Mouse (Mus musculus) mouse embryonic stem cell (cell line): ENCODE measurements around the gene Tnip1.

Experiments
- in situ Hi-C, 2 experiments: fragments of 300-500 bp; cut with MboI; formaldehyde crosslinking; loops; 1 replicate in 1 of 2; 3 replicates in 1 of 2; pipeline ENCODE4 v1.14.3; 2019 to 2020; ENCODE audit warnings: low sequenced_read_pairs in 2 of 2, low pct_unique_long_range_greater_than_20kb in 1 of 2, mixed read lengths in 1 of 2; ENCODE audit not compliant: unreplicated experiment in 1 of 2

The Tnip1 gene

DNA sequence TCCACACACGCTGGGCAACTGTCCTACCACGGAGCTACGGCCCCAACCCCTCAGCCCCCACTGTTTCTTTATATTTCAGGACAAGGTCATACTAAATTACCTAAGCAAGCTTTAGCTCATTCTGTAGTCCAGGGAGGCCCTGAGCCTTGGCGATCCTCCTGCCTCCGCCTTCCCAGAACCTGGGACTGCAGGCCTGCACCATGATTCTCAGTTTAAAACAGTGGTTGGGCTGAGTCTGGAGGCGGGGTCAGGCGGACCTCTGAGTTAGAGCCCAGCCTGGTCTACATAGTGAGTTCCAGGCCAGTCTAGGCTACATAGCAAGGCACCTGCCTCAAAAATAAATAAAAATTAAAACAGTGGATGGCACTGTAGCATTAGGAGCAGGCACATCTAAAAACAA lies 40.9 kb downstream of the Tnip1 start:
- in situ Hi-C loops, result no loop called here

DNA sequence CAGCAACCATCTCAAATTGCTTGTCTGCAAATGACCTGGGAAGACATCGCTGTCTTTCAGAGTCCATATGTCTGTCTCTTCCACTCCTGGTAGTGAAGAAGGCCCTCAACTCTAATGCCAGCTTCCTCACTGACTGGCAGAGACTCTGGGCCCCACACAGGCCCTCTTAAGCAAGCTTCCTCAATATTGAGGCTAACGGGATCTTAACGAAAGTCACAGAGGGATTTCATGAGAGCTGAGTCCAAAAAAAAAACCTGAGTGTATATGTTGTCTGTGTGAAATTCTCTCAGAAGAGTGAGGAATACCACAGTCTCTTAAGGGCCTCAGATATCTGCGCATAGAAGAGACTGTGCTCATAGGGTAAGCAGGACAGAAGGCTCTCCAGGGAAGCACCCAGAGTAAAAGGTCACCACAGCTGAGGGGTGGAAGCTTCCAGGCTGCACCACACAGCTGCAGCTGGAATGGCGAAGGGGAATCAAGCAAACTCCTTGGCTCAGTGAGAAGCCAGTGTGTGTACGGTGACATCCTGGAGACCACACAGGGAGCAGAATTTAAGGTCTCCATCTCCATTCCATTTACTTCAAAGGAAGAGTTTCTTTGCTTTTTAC lies 41.6 kb downstream of the Tnip1 start:
- in situ Hi-C loops, result no loop called here

DNA sequence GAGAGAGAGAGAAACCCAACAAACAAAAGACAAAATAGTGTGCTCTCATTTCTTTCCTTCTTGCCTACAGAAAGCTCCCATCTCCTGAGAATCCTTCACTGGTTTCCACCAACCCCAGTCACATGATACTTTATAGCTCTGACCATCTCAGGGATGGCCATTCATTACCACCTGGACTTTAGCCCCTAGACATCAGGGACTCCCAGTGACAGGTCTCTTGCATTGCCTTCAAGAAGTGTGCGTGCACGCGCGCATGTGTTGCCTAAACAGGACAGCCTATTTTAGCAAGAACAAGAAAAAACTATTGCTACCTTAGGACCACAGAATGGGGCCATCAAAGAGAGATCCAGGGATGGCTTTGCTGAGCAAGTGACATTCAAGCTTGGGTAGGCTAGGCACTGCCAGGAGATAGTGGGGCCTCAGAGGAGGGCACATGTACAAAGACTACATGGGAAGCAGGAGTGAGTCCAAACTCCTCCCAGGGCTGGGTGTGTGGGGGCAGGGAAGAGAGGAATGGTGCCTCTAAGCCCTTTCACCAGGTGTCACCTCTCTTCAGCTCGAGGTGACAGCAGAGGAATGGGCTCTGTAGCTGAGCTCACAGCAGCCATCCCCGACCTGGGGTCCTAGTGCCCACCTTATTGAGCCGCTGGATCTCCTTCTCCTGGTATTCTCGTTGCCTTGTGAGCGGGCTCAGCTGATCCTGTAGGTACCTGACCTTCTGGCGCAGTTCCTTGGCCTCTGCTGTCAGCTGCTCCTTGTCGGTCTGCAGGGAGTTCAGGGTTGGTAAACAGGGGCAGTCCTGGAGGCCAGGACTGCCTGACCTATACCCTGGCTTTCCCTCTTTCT lies 42.4 kb downstream of the Tnip1 start:
- in situ Hi-C loops, result no loop called here

GRCm38 (mm10) chr11:54918273-54918672 lies 44.4 kb downstream of the Tnip1 start:
- in situ Hi-C loops, result no loop called here

GRCm38 (mm10) chr11:54917461-54917860 lies 45.3 kb downstream of the Tnip1 start:
- in situ Hi-C loops, result no loop called here

GRCm38 (mm10) chr11:54913841-54914240 lies 48.9 kb downstream of the Tnip1 start:
- in situ Hi-C loops, result no loop called here

DNA sequence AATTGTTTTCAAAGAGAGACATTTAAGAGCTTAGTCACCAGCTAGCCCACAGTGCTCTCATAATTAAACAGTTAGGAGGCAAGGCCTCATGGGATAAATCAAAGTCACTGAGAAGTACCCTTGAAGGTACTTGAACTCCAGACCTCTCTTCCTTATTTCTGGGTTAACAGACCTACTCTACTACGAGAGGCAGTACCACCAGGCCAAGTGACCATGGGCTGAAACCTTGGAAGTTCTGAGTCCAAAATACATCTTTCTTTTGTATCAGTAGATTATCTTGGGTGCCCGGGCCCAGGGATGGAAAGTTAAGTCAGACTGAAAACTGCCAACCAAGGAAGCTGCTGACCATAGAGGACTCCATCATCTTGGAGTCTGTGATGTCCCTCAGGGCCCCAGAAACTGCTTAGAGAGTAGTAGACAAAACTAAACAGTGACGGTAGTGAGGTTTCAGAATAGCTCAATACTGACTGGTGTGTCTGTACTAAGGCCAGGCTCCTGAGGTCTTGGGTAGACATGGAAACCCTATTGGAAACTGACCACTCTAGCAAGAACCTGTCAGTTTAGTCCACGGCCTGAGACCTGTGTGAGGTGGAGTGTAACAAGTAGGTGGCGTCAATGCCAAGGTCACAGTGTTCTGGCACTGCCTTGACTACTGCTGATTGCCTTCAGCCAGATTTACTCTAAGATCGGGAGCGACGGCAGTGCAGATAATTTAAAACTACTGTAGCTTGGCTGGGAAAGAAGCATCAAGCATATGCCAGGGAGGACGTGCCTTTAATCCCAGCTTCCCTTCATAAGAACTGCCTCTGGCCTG lies 50.0 kb downstream of the Tnip1 start:
- in situ Hi-C loops, result no loop called here

DNA sequence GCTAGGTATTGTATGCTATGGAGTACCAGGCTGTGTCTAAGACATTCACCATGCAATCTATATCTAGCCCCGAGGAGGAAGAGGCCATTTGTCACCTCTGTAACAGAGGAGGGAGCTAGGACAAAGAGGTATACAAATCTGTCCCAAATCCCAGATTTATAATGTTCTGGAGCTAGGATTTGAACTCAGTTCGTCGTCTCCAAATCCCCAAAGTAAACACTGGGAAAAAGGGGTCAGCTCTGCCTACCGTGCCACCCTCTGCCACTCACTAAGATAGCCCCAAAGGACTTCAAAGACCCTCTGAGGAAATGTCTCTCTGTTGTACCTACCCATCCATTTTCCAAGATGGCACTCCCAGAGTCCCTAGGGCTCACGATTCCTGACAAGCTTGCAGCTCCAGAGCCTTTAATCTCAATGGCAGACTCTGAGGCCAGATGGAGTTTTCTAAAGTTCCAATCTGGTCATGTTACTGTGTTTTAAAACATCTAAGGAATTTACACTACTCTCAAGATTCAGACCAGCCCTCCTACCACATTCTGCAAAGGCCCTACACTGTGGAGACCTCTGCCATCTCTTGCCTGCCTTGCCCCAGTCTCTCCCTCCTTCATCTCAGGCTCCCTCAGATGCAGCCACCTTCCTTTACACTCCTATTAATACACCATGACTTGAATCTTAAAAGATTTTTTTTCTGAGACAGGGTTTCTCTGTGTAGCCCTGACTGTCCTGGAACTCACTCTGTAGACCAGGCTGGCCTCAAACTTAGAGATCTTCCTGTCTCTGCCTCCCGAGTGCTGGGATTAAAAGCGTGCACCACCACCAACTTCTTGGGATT lies 50.8 kb downstream of the Tnip1 start:
- in situ Hi-C loops, result no loop called here

DNA sequence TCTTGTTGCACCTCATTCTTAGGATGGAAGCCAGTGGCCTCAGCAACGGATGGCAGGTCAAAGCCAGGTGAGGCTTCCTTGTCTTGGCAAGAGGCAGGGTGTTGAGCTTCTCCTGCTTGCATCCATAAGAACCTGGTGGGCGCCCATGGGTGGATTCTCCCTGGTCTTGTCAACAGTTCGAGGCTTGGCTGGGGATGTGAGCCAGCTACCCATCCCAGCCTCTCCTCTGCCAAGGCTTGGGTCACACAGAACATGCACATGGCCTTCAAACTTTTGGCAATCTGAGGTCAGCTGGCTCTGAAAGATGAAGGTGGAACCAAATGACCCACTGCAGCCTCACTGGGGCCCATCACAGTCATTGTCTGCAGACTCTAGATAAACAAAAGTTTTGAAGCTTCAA lies 51.5 kb downstream of the Tnip1 start:
- in situ Hi-C loops, result no loop called here

DNA sequence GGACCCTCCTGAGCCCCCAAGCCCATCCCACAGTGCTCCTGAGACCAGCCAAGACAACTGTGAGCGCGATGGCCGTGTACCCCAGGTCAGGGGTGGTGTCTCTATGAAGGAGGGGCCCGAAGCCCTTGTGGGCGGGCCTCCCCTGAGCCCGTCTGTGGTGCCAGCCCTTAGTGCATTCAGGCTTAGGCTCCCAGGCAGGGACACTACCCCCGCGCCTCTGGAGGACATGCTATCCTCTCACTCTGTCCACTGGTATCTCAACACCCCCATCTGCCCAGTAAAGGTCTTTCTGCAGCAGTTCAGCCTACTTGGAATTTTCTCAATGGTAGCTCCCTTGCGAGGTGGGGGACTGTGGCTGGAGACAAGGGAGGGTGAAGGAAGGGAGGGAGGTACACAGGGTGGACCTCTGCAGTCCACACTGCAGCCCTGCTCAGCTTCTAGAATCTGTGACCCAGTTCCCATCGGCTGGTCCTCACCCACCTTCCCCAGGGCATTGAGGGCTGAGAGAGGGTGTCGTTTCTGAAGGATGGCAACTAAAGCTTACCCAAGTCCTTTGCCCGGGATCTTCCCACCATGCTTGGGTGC lies 52.5 kb downstream of the Tnip1 start:
- in situ Hi-C loops, result no loop called here

GRCm38 (mm10) chr11:54909273-54909672 lies 53.4 kb downstream of the Tnip1 start:
- in situ Hi-C loops, result no loop called here

- in situ Hi-C loops, result no loop called here
Measured at GRCm38 (mm10) chr11:54907259-54907658, 55.5 kb downstream of the Tnip1 start.

DNA sequence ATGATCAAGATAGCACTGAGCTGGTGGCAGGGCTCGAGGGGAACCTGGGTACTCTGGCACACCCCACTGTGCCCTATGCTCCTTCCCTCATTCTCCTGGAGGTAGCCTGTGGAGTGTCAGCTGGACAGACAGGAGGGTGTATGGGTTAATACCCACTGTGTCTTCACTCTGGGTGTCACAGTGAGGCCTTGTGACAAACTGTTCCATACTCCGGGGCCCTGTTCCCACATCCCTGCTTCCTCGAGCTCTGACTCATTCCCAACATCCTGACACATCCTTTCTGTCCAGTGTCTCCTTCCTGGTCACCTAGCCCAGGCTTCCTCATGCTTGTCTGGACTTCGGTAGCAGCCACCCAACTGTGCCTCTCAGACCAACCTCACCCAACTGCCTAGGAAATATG lies 56.3 kb downstream of the Tnip1 start:
- in situ Hi-C loops, result no loop called here

DNA sequence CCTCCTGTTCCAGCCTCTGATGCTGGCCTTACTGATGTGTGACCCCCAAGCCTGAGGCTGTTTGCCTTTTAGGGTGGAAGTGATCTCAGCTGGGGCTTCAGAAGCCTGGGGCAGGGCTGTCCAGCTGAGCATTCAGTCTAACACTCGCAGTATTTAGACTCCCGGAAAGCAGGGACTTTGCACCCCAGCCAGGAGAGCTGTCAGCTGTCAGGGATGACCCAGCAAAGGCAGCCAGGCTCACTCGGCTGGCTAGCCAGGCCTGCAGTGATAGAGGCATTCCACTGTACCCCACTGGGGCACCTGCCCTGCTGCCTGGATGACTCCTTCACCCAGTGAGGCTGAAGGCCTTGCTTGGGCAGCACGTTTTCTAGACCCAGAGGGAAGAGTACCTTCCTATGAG lies 56.8 kb downstream of the Tnip1 start:
- in situ Hi-C loops, result no loop called here

GRCm38 (mm10) chr11:54905086-54905485 lies 57.6 kb downstream of the Tnip1 start:
- in situ Hi-C loops, result no loop called here

GRCm38 (mm10) chr11:54903940-54904706 lies 58.6 kb downstream of the Tnip1 start:
- in situ Hi-C loops, result no loop called here

DNA sequence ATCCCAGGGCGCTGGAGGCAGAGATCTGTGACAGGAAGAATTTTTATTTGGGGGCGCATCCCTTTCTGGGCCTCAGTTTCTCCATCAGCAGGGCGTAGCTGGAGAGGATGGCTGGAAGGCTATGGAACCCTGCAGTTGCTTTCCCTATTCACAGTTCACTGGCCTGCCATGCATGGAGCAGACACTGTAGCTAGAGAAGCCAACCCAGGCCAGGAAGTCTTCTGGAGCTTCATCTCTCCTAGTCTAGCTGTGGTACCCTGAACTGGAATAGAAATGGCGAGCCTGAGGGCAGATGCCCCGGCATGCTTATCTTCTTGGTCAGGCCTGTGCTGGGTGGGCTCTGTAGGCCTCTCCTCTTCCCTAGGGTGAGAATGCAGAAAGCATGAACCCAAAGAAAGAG lies 59.4 kb downstream of the Tnip1 start:
- in situ Hi-C loops, result no loop called here
